Mouse (Mus musculus) layer of hippocampus, postnatal 36 days (tissue): ENCODE results near the gene Arhgap10. TPM values are rescaled to one million over a fixed set of nuclear protein-coding genes. Genes with fewer than 3 reads are reported as not detected.
A peak's percentile ranks its signal among the peaks of the same experiment; 100 is the strongest.

Experiments used
- DNase-seq, 2 experiments: peaks; one replicate each; pipeline ENCODE4 v3.0.0; 2022
- total RNA-seq, 2 experiments: library from RNA; stranded (reverse); gene quantifications; 2 replicates each; pipeline ENCODE4 v1.2.3; 2021

Arhgap10 gene
- 1 to 10 TPM; 7.8 to 8.9 TPM for total RNA-seq

DNA sequence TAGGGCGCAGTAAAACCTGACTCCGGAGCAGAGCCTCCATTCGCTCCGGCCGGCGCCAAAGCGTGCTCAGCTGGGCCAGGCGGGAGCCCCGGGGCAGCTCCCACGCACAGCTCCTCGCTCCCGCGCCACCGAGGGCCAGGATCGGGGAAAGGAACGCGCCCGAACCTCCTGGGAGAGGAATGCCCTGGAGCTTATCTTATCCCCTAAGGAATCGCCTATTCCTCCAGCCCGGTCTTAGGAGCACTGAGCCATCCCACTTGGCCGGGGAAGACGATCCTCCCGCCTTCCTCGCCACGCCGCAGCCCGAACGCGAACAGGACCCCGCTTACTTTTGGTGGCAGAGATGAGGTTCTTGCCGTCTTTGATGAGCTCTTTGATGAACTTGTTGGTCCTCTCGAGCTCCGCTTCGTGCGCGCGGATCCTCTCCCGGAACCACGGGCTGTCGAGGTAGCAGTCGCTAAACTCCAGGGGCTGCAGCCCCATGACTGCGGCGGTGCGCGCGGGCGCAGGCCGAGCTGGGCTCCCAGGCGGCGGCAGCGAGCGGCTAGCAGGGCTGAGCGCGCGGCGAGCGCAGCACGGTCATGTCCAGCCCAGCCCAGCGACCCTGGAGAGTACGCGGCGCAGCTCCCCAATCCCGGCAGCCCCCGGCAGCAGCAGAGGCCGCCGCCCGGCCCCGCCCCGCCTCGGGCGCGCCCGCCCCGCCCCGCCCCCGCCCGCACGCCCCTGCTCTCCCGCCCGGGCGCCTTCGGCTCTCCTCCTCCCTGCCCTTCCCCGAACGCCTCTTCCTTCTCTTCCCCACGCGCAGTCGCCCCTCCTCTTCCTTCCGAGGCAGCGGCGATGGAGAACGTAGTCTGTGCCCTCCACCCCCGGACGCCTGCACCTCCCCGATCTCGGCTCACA is at the start of gene Arhgap10:
Gene Arhgap10 (minus strand): TSS at position 653 of the 900 bp plus-strand sequence.
- peak; percentile 37 to 44 for DNase-seq

DNA sequence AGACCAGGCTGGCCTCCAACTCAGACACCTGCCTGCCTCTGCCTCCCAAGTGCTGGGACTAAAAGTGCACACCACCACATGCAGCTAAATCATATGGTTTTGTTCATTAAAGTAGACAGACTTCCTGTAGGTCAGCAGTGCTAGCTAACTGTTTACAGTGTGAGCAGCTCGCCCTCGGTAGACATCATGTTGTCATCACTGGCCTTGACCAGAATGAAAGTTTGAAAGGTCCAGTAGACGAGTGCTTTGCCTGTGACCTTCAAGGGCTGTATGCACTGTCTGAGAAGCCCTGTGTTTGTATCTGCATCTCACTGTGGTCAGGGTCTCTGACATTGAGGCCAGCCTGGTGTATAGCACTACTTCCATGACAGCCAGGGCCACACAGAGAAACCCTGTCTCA is 43.7 kb upstream of the Arhgap10 start:
- DNase-seq: no peak

DNA sequence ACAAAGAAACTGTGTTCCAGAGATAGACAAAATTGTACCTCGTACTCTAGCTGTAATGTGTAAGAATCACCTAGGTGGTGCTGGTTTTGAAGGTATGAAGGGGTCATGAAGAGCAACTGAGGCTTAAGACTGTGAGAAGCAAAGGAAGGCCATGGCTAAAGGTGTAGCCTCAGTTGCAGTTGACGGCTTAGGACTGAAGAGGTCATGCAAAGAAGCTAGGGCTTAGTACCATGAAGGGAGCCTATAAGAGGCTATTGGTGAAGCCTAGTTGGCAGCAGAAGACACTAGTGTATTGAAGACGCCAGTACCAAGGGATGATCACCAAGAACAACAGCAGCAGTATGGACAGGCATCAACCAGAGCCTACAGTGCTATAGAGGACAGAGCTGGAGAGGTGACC is 34.7 kb upstream of the Arhgap10 start:
- DNase-seq: no peak

DNA sequence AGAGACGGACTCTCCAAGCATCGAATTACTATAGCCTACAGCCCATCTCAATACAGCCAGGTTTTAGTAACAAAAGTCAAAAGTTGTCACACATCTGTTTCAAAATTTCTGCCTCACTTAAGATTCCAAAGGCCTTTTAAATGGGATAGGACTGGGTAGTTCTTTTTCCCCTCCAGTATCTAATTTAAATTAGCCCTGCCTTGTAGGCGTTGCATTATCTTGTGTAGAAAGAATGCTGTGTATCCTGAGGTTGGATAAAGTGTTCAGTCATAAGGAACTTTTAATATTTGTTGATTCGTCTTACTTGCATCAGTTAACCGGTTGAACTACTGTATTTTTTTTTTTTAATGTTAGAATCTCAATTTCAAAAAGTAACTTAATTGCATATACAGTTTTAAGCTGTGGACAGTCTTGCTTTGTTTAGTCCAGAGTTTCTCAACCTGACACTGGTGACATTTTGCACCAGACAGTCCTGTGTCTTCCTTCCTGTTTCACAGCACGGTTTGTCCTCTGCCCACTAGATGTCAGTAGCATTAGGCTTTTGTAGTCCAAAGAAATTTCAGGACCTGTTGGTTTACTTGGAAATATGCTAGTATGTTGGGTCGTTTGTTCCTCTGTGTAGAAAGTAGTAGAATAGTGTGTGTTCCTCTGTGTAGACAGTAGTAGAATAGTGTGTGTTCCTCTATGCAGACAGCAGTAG is 32.3 kb upstream of the Arhgap10 start:
- no peak for DNase-seq

DNA sequence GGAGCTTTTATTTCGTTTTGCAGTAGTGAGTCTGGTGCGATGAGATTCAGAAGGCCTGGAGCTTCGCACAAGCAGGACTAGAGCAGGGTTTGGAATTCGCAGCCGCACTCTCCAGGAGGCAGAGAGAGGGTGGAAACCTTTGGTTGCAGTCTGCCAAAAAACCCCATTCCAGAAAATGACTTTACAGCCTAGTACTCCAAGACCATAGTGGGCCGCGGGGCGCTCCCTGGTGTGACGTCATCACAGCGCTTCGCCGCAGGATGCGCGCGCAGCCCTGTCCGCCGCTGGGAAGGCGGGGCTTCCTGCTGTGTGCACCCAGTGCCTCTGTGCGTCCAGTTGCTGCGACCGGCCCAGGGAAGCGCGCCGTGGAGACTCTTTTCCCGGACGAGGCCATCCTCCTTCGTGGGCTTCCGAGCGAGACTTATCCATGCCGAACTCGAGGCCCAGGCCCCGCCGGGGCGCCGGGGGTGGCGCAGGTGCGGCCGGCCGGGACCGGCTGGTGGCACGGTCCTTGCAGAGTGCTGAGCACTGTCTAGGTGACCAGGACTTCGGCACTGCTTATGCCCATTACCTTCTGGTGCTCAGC is 31.5 kb upstream of the Arhgap10 start, which contains the start of gene Prmt9:
Gene Prmt9 (plus strand): TSS at position 277 of the 586 bp plus-strand sequence.
- peak; percentile 91 for DNase-seq

DNA sequence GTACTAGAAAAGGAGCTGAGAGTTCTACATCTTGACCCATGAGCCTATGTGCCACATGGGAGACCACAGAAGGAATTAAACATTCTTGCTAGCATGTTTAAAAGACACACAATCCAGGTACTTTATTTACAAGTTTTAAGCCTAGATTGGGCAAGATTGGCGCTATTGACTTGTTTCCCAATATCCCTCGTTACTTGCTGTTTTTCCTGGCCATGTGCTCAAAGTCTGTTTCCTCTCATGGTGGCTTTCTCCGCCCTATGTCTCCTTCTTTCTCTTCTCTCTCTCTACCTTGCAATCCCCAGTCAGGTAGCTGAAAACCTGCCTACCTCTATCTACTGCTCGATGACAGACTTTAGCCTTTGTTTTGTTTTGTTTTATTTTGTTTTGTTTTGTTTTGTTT is 27.9 kb upstream of the Arhgap10 start:
- no peak for DNase-seq

DNA sequence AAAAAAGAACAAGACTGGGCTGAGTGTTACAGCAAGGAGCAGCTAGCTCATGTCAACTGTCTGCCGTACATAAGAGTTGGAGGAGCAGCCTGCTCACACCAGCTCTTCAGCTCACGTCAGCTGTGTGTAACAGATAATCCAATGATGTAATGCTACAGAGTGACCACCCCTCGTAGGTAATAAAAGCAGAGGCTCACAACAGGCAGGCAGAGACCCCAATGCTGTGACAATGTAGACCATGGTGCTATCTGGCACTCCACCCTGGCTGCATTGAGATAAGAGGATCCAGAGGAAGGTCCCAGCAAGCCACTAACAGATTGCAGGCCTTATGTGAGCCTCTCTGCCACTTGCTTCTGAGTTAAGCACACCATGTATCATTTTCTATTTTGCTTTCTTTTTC is 26.7 kb upstream of the Arhgap10 start:
- DNase-seq: no peak

DNA sequence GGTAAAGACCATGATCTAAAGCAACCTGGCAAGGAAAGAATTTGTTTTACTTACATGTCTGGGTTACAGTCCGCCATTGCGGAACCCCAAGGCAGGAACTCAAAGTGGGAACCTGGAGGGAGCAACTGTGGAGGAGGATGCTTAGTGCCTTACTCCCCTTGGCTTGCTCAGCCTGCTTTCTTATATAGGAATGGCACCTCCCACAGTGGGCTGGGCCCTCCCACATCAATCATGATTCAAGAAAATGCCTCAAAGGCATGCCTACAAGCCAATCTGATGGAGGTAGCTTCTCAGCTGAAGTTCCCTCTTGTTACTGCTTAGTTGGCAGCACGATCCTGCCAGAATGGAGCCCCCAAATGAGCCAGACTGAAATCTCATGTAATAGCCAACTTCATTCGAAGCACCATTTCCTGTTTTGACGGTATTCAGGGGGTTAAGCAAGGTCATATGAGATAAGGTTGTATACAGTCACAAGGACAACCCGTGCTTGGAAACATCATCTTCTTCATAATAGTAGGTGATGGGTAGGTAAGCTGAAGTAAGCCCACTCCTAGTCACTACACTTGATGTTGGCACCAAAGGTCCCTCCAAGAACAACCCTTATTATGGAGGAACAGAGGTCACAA is 25.5 kb upstream of the Arhgap10 start:
- DNase-seq: no peak

DNA sequence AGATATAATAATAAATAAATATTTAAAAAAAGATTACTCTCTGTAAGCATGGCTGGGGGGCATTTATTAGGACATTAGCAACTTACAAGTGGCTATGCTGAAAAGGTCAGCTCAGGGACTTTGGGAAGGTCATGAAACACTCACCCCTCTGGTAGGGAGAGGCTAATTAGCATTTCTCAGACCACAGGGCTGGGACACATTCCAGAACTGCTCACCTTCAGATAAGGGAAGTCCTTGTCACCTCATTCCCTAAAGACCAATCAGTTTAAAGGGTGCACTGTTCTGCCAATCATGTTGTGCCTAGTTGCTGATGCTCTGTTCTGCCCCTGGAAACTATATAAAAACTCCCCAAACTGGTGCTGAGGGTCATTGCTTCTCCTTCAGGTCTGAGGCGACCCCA is 20.5 kb upstream of the Arhgap10 start:
- no peak for DNase-seq

DNA sequence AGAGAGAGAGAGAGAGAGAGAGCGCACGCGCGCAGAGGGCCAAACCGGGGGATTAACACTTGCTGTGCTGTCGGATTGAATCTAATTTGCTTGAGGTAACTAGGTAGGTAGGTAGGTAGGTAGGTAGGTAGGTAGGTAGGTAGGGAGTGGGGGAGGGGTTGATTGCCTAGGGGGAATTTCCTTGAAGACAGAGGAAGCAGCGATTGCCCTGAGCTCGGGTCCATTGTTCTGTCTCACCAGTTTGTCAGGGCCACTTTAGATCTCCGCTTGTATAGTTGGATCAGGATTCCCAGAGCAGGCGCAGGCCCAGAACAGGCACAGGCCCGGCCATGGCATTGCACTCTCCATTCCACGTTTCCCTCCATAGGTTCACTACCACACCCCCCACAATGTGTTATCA is 19.1 kb upstream of the Arhgap10 start:
- DNase-seq: no peak

DNA sequence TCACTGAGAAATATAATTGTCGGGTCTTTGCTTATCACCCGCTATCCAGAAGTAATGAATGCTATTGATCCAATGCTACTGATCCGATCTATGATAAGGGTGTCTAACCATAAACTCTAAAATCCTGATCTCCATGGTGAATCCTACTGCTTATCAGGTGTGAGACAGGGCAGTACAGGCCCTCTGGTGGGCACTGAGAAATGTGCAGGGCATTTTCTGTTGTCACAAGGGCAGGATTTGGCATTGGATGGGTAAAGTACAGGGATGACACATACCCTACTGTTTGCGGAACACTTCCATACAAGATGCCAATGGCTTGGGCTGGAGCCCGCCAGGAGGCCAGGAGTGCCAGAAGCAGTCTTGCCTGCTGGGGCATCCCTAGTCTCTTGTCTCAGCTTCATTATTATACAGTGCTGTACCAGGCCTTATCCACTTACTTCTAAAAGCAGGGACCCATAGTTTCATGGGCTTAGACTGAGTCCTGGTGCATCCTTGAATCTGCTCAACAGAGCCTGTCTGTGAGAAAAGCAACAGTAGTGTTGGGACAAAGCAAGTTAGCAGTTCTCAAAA is 17.4 kb upstream of the Arhgap10 start:
- peak in 1 of 2 experiments; percentile 38 for DNase-seq

DNA sequence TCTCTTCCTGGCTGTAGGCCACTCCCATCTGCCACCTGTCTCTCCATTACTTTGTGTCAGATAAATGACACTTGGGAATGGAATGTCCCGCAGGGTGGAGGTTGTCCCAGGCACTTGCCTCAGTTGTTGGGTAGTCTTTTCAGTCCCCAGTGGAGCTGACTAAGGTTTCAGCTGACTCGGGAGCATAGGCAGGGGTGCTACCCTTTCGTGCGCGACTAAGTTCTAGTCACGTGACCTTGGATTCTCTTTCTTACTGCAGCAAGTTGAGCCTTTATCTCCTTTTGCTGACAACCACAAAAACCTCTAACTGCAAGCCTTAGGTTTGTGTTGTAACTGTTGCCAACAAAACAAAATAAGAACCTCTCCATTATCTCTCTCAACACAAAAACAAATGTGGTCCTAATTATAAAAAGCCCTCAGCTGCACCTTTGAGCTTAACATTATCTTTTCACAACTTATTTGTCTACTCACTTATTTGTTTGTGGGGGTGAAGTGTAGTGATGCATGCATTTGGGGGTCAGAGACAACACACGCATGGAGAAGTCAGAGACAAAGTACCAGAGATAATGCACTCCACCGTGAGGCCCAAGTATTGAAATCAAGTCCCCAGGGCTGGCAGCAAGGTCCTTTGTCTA is 16.7 kb upstream of the Arhgap10 start:
- DNase-seq: no peak

DNA sequence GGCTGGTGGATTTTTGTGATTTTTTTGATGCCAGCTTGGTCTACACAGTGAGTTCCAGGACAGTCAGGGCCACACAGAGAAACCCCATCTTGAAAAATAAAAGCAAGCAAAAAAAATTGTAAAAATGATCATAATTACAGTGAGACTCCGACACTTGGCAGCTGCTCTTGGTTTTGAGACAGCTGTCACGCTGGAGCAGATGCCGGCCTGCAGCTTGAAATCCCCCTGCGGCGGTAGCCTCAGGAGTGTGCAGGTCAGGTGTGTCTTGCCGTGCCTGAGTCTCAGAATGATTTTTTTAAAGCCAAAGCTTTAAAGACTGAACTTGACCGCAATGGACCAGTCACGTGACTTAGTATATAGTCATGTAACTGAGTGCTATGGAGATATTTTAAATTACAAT is 8.4 kb upstream of the Arhgap10 start:
- no peak for DNase-seq

DNA sequence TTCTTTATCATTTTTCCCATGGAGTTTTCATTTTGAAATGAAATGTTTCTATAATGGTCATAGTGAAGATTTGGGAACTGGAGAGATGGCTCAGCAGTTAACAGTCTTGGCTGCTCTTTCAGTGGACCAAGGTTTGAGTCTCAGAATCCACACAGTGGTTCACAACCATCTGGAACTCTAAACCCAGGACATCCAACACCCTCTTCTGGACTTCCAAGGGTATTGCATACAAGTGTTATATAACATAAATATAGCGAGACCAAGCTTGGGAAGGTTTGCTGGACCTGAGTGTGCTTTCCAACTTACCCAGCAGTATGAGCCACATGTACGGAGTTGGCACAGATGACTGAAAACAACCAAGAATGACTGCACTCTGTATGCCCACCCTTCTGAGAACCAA is 7.2 kb upstream of the Arhgap10 start:
- no peak for DNase-seq

DNA sequence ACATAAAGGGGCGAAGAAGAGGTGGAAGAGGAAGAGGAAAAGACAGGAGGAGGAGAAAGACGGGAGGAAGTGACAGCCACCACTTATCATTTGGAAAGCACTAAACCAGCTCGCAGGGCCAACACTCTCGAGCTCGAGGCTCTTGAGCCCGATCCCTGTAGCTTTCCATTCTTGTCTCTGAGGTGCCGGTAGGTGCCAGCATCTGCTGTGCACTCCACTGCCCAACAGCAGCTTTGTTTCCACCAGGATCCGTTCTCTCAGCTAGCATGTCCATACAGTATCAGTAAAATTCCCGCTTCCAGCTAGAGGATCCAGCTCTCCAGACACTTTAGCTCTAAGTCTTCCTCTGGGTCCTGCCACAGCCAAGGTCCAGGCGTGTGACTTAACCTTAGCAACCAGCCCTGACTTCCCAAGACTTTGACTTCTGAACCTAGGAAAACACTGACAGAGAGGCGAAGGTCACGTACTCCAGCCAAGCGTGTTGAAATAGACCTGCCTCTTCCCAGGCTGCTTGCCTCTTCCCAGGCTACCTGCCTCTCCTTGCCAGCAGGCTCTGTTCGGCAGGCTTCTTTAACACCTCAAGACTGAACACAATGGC is 6.4 kb upstream of the Arhgap10 start:
- no peak for DNase-seq

DNA sequence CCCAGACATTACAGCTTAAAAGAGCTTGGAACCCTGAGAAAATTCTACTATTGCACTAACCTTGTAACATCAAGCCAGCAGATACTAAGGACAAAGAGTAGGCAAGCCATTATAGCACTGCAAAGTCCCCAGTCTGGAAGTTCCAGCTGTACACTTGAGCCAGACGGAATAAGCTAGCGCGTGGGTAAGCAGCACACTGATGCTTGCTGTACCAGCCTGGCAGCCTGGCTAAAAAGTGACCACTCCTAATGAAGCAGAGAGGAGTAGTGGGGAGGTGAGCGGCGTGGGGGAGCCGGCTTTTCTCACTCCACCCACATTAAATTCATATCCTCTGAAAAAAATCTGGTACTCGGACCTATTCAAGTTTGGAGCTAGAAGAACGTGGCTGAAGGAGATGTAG is 5.2 kb upstream of the Arhgap10 start:
- no peak for DNase-seq

DNA sequence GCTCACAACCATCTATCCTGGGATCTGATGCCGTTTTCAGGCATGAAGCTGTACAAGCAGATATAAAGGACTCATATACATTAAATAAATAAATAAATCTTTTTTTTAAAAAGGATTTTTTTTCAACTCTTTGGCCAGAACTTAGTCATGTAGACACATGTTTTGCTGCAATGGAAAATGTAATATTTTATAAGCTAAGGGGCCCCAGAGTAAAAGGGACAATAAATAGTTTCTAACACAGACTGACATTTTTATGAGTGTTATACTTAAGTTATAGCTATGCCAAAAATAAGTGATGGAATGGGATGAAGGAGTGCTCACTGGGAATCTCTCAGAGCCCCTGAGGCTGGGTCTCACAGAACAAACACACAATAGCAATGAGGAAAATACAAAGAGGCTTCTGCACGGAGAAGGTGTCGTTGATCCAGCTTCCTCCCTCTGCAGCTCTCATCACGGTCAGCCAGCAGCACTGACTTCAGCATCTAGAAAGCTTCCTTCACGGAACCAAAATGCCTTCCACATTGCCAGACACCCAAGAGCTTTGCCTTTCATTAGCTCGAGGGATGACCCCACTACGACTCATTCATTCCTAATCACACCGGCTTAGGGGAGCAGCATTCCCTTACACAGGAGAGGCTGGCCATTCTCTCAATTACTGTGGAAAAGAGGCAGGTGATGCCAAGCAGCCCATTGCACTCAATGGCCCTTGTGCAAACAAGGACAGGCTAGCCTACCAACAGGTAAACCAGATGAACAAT is 3.5 kb upstream of the Arhgap10 start:
- no peak for DNase-seq

DNA sequence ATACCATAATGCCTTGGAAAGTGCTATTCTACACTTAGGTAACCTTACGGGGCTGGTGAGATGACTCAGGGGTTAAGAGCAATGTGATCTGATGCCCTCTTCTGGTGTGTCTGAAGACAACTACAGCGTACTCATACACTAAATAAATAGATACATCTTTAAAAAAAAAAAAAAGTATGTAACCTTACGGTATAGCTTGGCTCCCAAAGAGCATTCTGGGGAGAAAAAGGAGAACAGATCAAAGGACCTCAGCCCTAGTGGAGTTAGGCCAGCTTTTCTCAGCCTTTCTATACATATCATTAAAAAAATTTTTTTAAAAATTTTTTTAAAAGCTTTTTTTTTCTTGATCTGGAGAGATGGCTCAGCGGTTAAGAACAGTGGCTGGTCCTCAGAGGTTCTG is 2.8 kb upstream of the Arhgap10 start:
- no peak for DNase-seq

DNA sequence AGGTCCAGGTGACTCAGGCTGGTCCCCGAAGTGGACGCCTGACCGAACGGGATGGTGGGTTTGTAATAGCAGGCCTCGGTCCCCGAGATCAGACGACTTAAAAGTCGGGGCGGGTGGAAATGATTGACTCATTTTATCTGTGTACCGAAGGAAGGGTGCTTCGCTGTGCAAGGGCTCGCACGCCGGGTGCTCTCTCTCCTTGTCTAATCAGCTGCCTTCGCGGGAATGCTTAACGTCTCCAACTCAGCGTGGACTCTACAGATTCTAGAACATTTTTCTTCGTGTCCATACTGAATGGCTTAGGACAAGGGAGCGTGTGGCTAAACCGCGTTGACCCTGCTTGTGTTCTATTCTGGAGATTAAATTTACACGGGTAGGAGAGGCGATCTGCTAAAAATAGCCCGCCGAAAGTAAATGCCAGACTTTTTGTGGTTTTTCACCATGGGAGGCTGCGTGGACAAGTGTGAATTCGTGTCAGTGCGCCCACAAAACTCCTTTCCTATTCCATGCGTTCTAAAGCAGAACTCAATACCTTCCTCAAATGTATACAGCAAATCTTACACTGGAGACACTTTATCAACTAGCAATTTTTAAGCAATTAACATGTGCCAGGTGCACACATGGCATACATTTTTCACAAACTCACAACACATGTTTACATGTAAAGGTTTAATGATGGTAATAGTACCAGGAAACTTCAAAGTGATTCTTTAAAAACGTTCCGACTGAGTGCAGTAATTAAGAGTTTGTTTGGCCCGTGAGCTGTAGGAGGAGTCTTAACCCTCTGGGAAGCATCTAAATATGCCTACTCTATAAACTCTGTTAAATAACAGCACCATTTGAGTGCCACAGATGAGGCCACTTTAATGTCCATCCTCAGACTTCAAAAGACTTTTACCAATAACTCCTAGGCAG is 705 bp upstream of the Arhgap10 start:
- no peak for DNase-seq

DNA sequence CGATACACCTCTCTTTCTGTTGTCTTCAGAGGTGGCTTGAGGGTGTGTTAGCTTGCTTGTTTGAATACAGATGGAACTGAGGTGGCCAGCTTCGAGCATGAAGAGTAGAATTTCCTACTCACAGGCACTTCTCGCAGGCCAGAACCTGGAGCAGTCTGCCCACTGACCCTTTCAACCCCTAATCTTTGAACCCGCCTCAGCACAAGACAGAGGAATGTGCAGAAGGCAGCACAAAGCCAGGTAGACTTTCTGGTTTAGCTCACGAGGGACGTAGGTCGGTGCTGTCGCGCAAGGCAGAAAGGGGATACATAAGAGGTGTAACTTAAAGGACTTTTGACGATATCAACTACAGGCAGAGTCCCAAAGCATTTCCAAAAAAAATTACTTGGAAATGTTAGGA is 908 bp downstream of the Arhgap10 start:
- DNase-seq: no peak
